Mouse (Mus musculus): ENCODE data around the gene B4galnt4.

- TF ChIP-seq CTCF (IDR thresholded peaks at IDR 0.05; ENCODE audit: insufficient read depth, low read depth, low read length) (no peak), POLR2A (IDR thresholded peaks at IDR 0.05; ENCODE audit: insufficient read depth, low read depth, low read length) (no peak)
Measured at GRCm38 (mm10) chr7:141068351-141068750, 7.4 kb downstream of the B4galnt4 start.
